Comparison of ENCODE assay signal across 24 mouse cellular contexts in the genomic region with DNA sequence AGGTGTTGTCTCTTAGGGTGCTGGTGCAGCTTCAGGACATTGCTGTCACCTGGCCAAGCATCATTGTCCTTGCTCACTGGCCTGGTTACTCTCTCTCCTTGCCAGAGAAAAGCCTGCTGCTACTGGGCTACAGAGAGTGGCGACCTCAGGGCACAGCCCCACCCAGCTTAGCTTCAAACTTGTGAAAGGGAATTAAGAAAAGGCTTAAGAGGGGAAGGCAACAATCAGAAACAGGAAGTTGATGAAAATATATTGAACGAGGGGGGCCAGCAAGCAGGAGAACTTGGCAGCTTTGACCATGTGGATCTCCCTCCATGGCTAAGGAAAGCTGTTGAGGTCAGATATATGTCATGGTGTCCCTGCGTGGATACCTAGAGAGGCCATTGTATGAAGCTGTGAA.
DNase-seq lines count a peak whose midpoint lies in the region; ATAC-seq and TF ChIP-seq lines count a peak whose summit lies in the region.
"Had no signal": no experiment of that assay in that cellular context is flagged by ENCODE, and none has a peak within 500 bp of the region (broad histone marks: within the 10 kb centered on the region; RNA-seq: fewer than 3 reads in every experiment).

No protein-coding gene starts in this region.

- TF ChIP-seq CTCF in bone marrow, adult 2 months (IDR thresholded peaks at IDR 0.05; ENCODE audit: control insufficient read depth, insufficient read depth, low read length): no peak

- H3K9ac ChIP-seq in forebrain, embryonic 14.5 days (ENCODE audit: low read length): no peak overlapping the region
- no peak overlapping the region for H3K9ac ChIP-seq in neural tube, embryonic 15.5 days (replicated peaks)
- H3K9ac ChIP-seq: embryonic facial prominence, embryonic 15.5 days; forebrain, embryonic 15.5 days; hindbrain, embryonic 12.5 days had no signal

- 29% methylated on average over 3 of the region's 3 CpGs for WGBS in bone marrow, adult 2 months
- 47% methylated on average over 3 of the region's 3 CpGs for WGBS in forebrain, embryonic 14.5 days
- 75% methylated on average over 3 of the region's 3 CpGs for WGBS in neural tube, embryonic 15.5 days

- H3K4me3 ChIP-seq in bone marrow, adult 2 months (replicated peaks; ENCODE audit: control insufficient read depth, low read depth, low read length): no peak overlapping the region
- no peak overlapping the region for H3K4me3 ChIP-seq in forebrain, embryonic 14.5 days (ENCODE audit: low read depth, low read length)
- H3K4me3 ChIP-seq in neural tube, embryonic 15.5 days (replicated peaks): no peak overlapping the region
- H3K4me3 ChIP-seq: embryonic facial prominence, embryonic 15.5 days; erythroblast, embryonic 14.5 days; forebrain, embryonic 10.5 days; forebrain, embryonic 15.5 days; heart, embryonic 10.5 days; hindbrain, embryonic 12.5 days had no signal

- H3K4me2 ChIP-seq in forebrain, embryonic 14.5 days (ENCODE audit: low read length): no peak overlapping the region
- H3K4me2 ChIP-seq in neural tube, embryonic 15.5 days: no peak overlapping the region
- H3K4me2 ChIP-seq: embryonic facial prominence, embryonic 15.5 days; forebrain, embryonic 15.5 days; hindbrain, embryonic 12.5 days had no signal

- 0 out of 2 replicates have a peak overlapping the region, but pooled peaks have one; percentile 2 for H3K27ac ChIP-seq in bone marrow, adult 2 months (ENCODE audit: control insufficient read depth, insufficient read depth, low read depth, low read length, poor library complexity)
- no peak overlapping the region for H3K27ac ChIP-seq in forebrain, embryonic 14.5 days (ENCODE audit: low read depth, low read length)
- H3K27ac ChIP-seq in neural tube, embryonic 15.5 days (replicated peaks): no peak overlapping the region
- H3K27ac ChIP-seq: embryonic facial prominence, embryonic 15.5 days; forebrain, embryonic 10.5 days; forebrain, embryonic 15.5 days; heart, embryonic 10.5 days; hindbrain, embryonic 12.5 days had no signal

- no peak for TF ChIP-seq POLR2A in bone marrow, adult 2 months (IDR thresholded peaks at IDR 0.05; ENCODE audit: borderline replicate concordance, control insufficient read depth, low read depth, low read length)

- peak; percentile 34 for DNase-seq in ovary, adult 18-20 months (ENCODE audit: low spot score)
- DNase-seq in ovary, postnatal 36 days (ENCODE audit: low spot score): no peak
- no peak for DNase-seq in forebrain, embryonic 14.5 days (ENCODE audit: low spot score)
- no peak for DNase-seq in left cerebral cortex, adult 9 months (ENCODE audit: low spot score in 2 of 2)
- DNase-seq: adrenal gland, postnatal 14 days; cerebellum, adult 18-20 months; cerebellum, adult 9-11 months; cerebellum, postnatal 36 days; embryo, embryonic 11 days; gastrocnemius, postnatal 36 days; heart, adult 18-20 months; heart, postnatal 10 days; heart, postnatal 4 days had no signal

- ATAC-seq in megakaryocyte, adult 5-6 weeks (ENCODE audit: poor library complexity, severe bottlenecking): peak; percentile 49; the same call in 1 of the 2 replicates
- ATAC-seq in forebrain, embryonic 14.5 days: no peak
- ATAC-seq in neural tube, embryonic 15.5 days (ENCODE audit: low FRiP score): no peak
- ATAC-seq: activated CD4-positive, CD25-positive, alpha-beta regulatory T cell, adult 4 months; forebrain, embryonic 15.5 days; Patski had no signal

- H3K27me3 ChIP-seq in forebrain, embryonic 14.5 days (replicated peaks; ENCODE audit: control insufficient read depth, insufficient read depth, low read length): no peaks in the 10 kb centered on the region
- H3K27me3 ChIP-seq in neural tube, embryonic 15.5 days (replicated peaks): no peaks in the 10 kb centered on the region
- H3K27me3 ChIP-seq: forebrain, embryonic 15.5 days; hindbrain, embryonic 12.5 days; Patski had no signal

- H3K4me1 ChIP-seq in bone marrow, adult 2 months (ENCODE audit: control insufficient read depth, insufficient read depth, low read length): peaks cover 4% of the 10 kb centered on the region
- 0 out of 2 replicates have a peak, but pooled peaks cover 3% of the 10 kb centered on the region for H3K4me1 ChIP-seq in forebrain, embryonic 14.5 days (ENCODE audit: control insufficient read depth, insufficient read depth, low read length)
- H3K4me1 ChIP-seq in neural tube, embryonic 15.5 days: peaks cover under 1% of the 10 kb centered on the region; the same call in 1 of the 2 replicates
- H3K4me1 ChIP-seq: embryonic facial prominence, embryonic 15.5 days; heart, embryonic 10.5 days; hindbrain, embryonic 12.5 days had no signal

- H3K9me3 ChIP-seq in forebrain, embryonic 14.5 days (replicated peaks; ENCODE audit: control insufficient read depth, low read length): no peaks in the 10 kb centered on the region
- H3K9me3 ChIP-seq in neural tube, embryonic 15.5 days (replicated peaks): no peaks in the 10 kb centered on the region
- H3K9me3 ChIP-seq: embryonic facial prominence, embryonic 15.5 days; forebrain, embryonic 10.5 days; forebrain, embryonic 15.5 days; heart, embryonic 10.5 days; hindbrain, embryonic 12.5 days had no signal

- H3K36me3 ChIP-seq in forebrain, embryonic 14.5 days (ENCODE audit: control insufficient read depth, insufficient read depth, low read length): no peaks in the 10 kb centered on the region
- no peaks in the 10 kb centered on the region for H3K36me3 ChIP-seq in neural tube, embryonic 15.5 days
- H3K36me3 ChIP-seq: embryonic facial prominence, embryonic 15.5 days; forebrain, embryonic 10.5 days; forebrain, embryonic 15.5 days; heart, embryonic 10.5 days; hindbrain, embryonic 12.5 days had no signal
